Comparison of ENCODE assay signal across 17 mouse cellular contexts in genomic region chr4:149949691-149950090, GRCm38 (mm10). TPM values are rescaled to one million over a fixed set of nuclear protein-coding genes. Genes with fewer than 3 reads are reported as not detected.
DNase-seq lines count a peak whose midpoint lies in the region; ATAC-seq and TF ChIP-seq lines count a peak whose summit lies in the region.
"Had no signal": no experiment of that assay in that cellular context is flagged by ENCODE, and none has a peak within 500 bp of the region (broad histone marks: within the 10 kb centered on the region; RNA-seq: fewer than 3 reads in every experiment).

No protein-coding gene starts in this region.

- 76% methylated on average over 13 of the region's 13 CpGs for WGBS in heart, postnatal 0 days
- WGBS in kidney, postnatal 0 days: 32% methylated on average over 13 of the region's 13 CpGs
- WGBS in kidney, adult 2 months: 54% methylated on average over 13 of the region's 13 CpGs
- WGBS in embryonic facial prominence, embryonic 10.5 days: 68% methylated on average over 13 of the region's 13 CpGs
- WGBS in liver, embryonic 12.5 days (ENCODE audit: insufficient replicate concordance): 74% methylated on average over 13 of the region's 13 CpGs

- DNase-seq in heart, postnatal 0 days (ENCODE audit: low spot score): no peak
- no peak for DNase-seq in heart, postnatal 25 days (ENCODE audit: low spot score)
- peak; percentile 61 for DNase-seq in kidney, postnatal 0 days (ENCODE audit: low spot score)
- no peak for DNase-seq in kidney, adult 2 months
- no peak for DNase-seq in embryonic facial prominence, embryonic 10.5 days (ENCODE audit: low spot score)
- DNase-seq in retina, postnatal 1 day: peak; percentile 34
- DNase-seq: adrenal gland, postnatal 10 days; cerebellum, adult 18-20 months; cerebellum, adult 9-11 months; cerebellum, postnatal 36 days; forebrain, postnatal 0 days; gastrocnemius, postnatal 14 days; heart, postnatal 10 days had no signal

- no peak overlapping the region for H3K9ac ChIP-seq in heart, postnatal 0 days (replicated peaks; ENCODE audit: low read depth, low read length)
- H3K9ac ChIP-seq in kidney, postnatal 0 days (ENCODE audit: low read depth, low read length): no peak overlapping the region
- H3K9ac ChIP-seq in liver, embryonic 12.5 days: no peak overlapping the region
- H3K9ac ChIP-seq: forebrain, embryonic 13.5 days; forebrain, postnatal 0 days; heart, embryonic 13.5 days; hindbrain, embryonic 13.5 days had no signal

- 0 out of 2 replicates have a peak overlapping the region, but pooled peaks have one; percentile 77 for H3K27ac ChIP-seq in heart, postnatal 0 days (ENCODE audit: low read depth)
- H3K27ac ChIP-seq in kidney, postnatal 0 days: no peak overlapping the region
- H3K27ac ChIP-seq in kidney, adult 2 months (ENCODE audit: insufficient read depth, low read depth, low read length): no peak overlapping the region
- H3K27ac ChIP-seq in embryonic facial prominence, embryonic 10.5 days (replicated peaks): peak overlapping the region; percentile 5; the same call in 1 of the 2 replicates
- H3K27ac ChIP-seq in liver, embryonic 12.5 days: no peak overlapping the region
- H3K27ac ChIP-seq: forebrain, embryonic 13.5 days; heart, embryonic 13.5 days; hindbrain, embryonic 13.5 days had no signal

- no peak for TF ChIP-seq POLR2A in kidney, adult 2 months (IDR thresholded peaks at IDR 0.05; ENCODE audit: low read depth, low read length)

- no peaks in the 10 kb centered on the region for H3K27me3 ChIP-seq in heart, postnatal 0 days (ENCODE audit: control insufficient read depth, insufficient read depth, low read length)
- H3K27me3 ChIP-seq in kidney, postnatal 0 days (ENCODE audit: insufficient read depth, low read length): no peaks in the 10 kb centered on the region; the same call in 1 of the 2 replicates
- H3K27me3 ChIP-seq in kidney, adult 2 months (replicated peaks; ENCODE audit: control insufficient read depth, insufficient read depth, low read length): no peaks in the 10 kb centered on the region
- H3K27me3 ChIP-seq in embryonic facial prominence, embryonic 10.5 days (replicated peaks; ENCODE audit: low read depth, poor library complexity, severe bottlenecking): peaks cover 42% of the 10 kb centered on the region
- peaks cover 82% of the 10 kb centered on the region for H3K27me3 ChIP-seq in liver, embryonic 12.5 days (replicated peaks)

- no peak for TF ChIP-seq EP300 in heart, postnatal 0 days (IDR thresholded peaks at IDR 0.05; ENCODE audit: low read depth)

- intact Hi-C loops in heart, postnatal 25 days (cut with DNase I): no loop called here

- no peaks in the 10 kb centered on the region for H3K9me3 ChIP-seq in heart, postnatal 0 days (replicated peaks; ENCODE audit: control insufficient read depth, low read length)
- no peaks in the 10 kb centered on the region for H3K9me3 ChIP-seq in kidney, postnatal 0 days (replicated peaks; ENCODE audit: low read length)
- no peaks in the 10 kb centered on the region for H3K9me3 ChIP-seq in embryonic facial prominence, embryonic 10.5 days
- no peaks in the 10 kb centered on the region for H3K9me3 ChIP-seq in liver, embryonic 12.5 days (replicated peaks)
- H3K9me3 ChIP-seq: forebrain, embryonic 13.5 days; heart, embryonic 13.5 days; hindbrain, embryonic 13.5 days had no signal

- peaks cover 60% of the 10 kb centered on the region for H3K4me1 ChIP-seq in heart, postnatal 0 days (ENCODE audit: control insufficient read depth, insufficient read depth)
- peaks cover 18% of the 10 kb centered on the region for H3K4me1 ChIP-seq in kidney, postnatal 0 days (replicated peaks; ENCODE audit: insufficient read depth, low read length)
- peaks cover 4% of the 10 kb centered on the region; the same call in 1 of the 2 replicates for H3K4me1 ChIP-seq in kidney, adult 2 months (ENCODE audit: control insufficient read depth, insufficient read depth, low read length)
- peaks cover 93% of the 10 kb centered on the region for H3K4me1 ChIP-seq in embryonic facial prominence, embryonic 10.5 days
- H3K4me1 ChIP-seq in liver, embryonic 12.5 days: peaks cover 5% of the 10 kb centered on the region

- H3K36me3 ChIP-seq in heart, postnatal 0 days (replicated peaks; ENCODE audit: control insufficient read depth, insufficient read depth, low read length): no peaks in the 10 kb centered on the region
- H3K36me3 ChIP-seq in kidney, postnatal 0 days (ENCODE audit: insufficient read depth, low read length): no peaks in the 10 kb centered on the region
- no peaks in the 10 kb centered on the region for H3K36me3 ChIP-seq in kidney, adult 2 months (ENCODE audit: control insufficient read depth, insufficient read depth, low read length)
- H3K36me3 ChIP-seq in embryonic facial prominence, embryonic 10.5 days (replicated peaks): peaks cover 5% of the 10 kb centered on the region; the same call in 1 of the 2 replicates
- H3K36me3 ChIP-seq in liver, embryonic 12.5 days: no peaks in the 10 kb centered on the region
- H3K36me3 ChIP-seq: heart, embryonic 13.5 days; hindbrain, embryonic 13.5 days had no signal

- no peak for TF ChIP-seq CTCF in heart, postnatal 0 days (IDR thresholded peaks at IDR 0.05; ENCODE audit: low read depth)
- no peak for TF ChIP-seq CTCF in kidney, postnatal 0 days (IDR thresholded peaks at IDR 0.05; ENCODE audit: low read depth)
- TF ChIP-seq CTCF in kidney, adult 2 months (conservative IDR thresholded peaks at IDR 0.05; ENCODE audit: insufficient read depth, insufficient read length, low read depth, low read length): no peak

- no peak for ATAC-seq in heart, postnatal 0 days (ENCODE audit: insufficient read depth, low read depth)
- peak; percentile 47; the same call in 1 of the 2 replicates for ATAC-seq in kidney, postnatal 0 days (replicated peaks; ENCODE audit: low FRiP score, low read depth)
- no peak for ATAC-seq in liver, embryonic 12.5 days
- ATAC-seq: forebrain, embryonic 13.5 days; forebrain, postnatal 0 days had no signal

- H3K4me3 ChIP-seq in heart, postnatal 0 days (ENCODE audit: low read depth, low read length): no peak overlapping the region
- no peak overlapping the region for H3K4me3 ChIP-seq in kidney, postnatal 0 days (replicated peaks; ENCODE audit: low read depth, low read length)
- H3K4me3 ChIP-seq in kidney, adult 2 months (ENCODE audit: insufficient read depth, low read depth, low read length): no peak overlapping the region
- no peak overlapping the region for H3K4me3 ChIP-seq in embryonic facial prominence, embryonic 10.5 days
- H3K4me3 ChIP-seq in liver, embryonic 12.5 days: no peak overlapping the region
- H3K4me3 ChIP-seq: forebrain, embryonic 13.5 days; heart, embryonic 13.5 days; hindbrain, embryonic 13.5 days had no signal

- no peak overlapping the region for H3K4me2 ChIP-seq in heart, postnatal 0 days (ENCODE audit: low read depth, low read length)
- no peak overlapping the region for H3K4me2 ChIP-seq in kidney, postnatal 0 days (ENCODE audit: low read length)
- no peak overlapping the region for H3K4me2 ChIP-seq in liver, embryonic 12.5 days
- H3K4me2 ChIP-seq: forebrain, embryonic 13.5 days; heart, embryonic 13.5 days; hindbrain, embryonic 13.5 days had no signal

RNA-seq across cellular contexts. Expression of gene Spsb1, which starts 5.2 kb away (rescaled TPM):
- 13.2 and 19.3 TPM in 2 replicates for total RNA-seq in heart, postnatal 0 days (2014; rRNA removed; ENCODE audit: low replicate concordance)
- polyA plus RNA-seq in heart, postnatal 0 days (2015; fragmentation: Nextera tagmentation; extraction: Ambion mirVana): 14.4 and 15.2 TPM in 2 replicates
- 10 to 100 TPM; 32.6 to 36.7 TPM for total RNA-seq in heart, postnatal 25 days (2021)
- 10.7 and 11.6 TPM in 2 replicates for polyA plus RNA-seq in kidney, postnatal 0 days (2015; fragmentation: Nextera tagmentation; extraction: Ambion mirVana)
- polyA plus RNA-seq in kidney, adult 2 months (2012; rRNA removed): 6.5 and 6.7 TPM in 2 replicates
- polyA plus RNA-seq in embryonic facial prominence, embryonic 10.5 days (2016; fragmentation: Nextera tagmentation; extraction: Ambion mirVana): 16.7 and 21.4 TPM in 2 replicates
- 0.97 and 1.5 TPM in 2 replicates for polyA plus RNA-seq in liver, embryonic 12.5 days (2016; fragmentation: Nextera tagmentation; extraction: Ambion mirVana)

RNA-seq across cellular contexts. Expression of gene H6pd, which starts 59.1 kb away (rescaled TPM):
- 25.7 and 35.2 TPM in 2 replicates for total RNA-seq in heart, postnatal 0 days (2014; rRNA removed; ENCODE audit: low replicate concordance)
- polyA plus RNA-seq in heart, postnatal 0 days (2015; fragmentation: Nextera tagmentation; extraction: Ambion mirVana): 7.1 and 7.3 TPM in 2 replicates
- total RNA-seq in heart, postnatal 25 days (2021): 10 to 100 TPM; 39.8 to 45.4 TPM
- polyA plus RNA-seq in kidney, postnatal 0 days (2015; fragmentation: Nextera tagmentation; extraction: Ambion mirVana): 27.2 and 27.8 TPM in 2 replicates
- polyA plus RNA-seq in kidney, adult 2 months (2012; rRNA removed): 137 and 161 TPM in 2 replicates
- 4.9 and 5.3 TPM in 2 replicates for polyA plus RNA-seq in embryonic facial prominence, embryonic 10.5 days (2016; fragmentation: Nextera tagmentation; extraction: Ambion mirVana)
- polyA plus RNA-seq in liver, embryonic 12.5 days (2016; fragmentation: Nextera tagmentation; extraction: Ambion mirVana): 8.8 and 9.0 TPM in 2 replicates

Comparison
In these comparisons a context has a peak if more than half of its experiments do, and no peak if none do; other contexts are left out.
1. DNase-seq: peak in kidney, postnatal 0 days (single experiment) and retina, postnatal 1 day (single experiment); none in heart, postnatal 0 days (single experiment), heart, postnatal 25 days (single experiment), kidney, adult 2 months (single experiment) and embryonic facial prominence, embryonic 10.5 days (single experiment).
2. H3K27ac ChIP-seq: peak in heart, postnatal 0 days (single experiment) and embryonic facial prominence, embryonic 10.5 days (single experiment); none in kidney, postnatal 0 days (single experiment), kidney, adult 2 months (single experiment) and liver, embryonic 12.5 days (single experiment).